Mouse (Mus musculus) embryonic facial prominence, embryonic 10.5 days (tissue): Measurements from ENCODE around the gene Ddx5. TPM values are rescaled to one million over a fixed set of nuclear protein-coding genes. Genes with fewer than 3 reads are reported as not detected.
A peak's percentile ranks its signal among the peaks of the same experiment; 100 is the strongest.
"Not testable (repeated sequence)": the region's sequence is repeated elsewhere in the genome, so short reads cannot be mapped to it uniquely, and the experiment has no call there.

ENCODE experiments used
- DNase-seq: peaks from one replicate; pipeline ENCODE4 v3.0.0-alpha.2; 2017; ENCODE audit warnings: low spot score
- H3K27ac ChIP-seq: fragments of 300-500 bp; sonication (generic); replicated peaks from 2 replicates; pipeline ENCODE4 v1.5.1; 2016; ENCODE audit warnings: mild to moderate bottlenecking
- H3K27me3 ChIP-seq: fragments of 300-500 bp; sonication (generic); replicated peaks from 2 replicates; pipeline ENCODE4 v1.6.1; 2016; ENCODE audit warnings: low read depth, mild to moderate bottlenecking; ENCODE audit not compliant: poor library complexity, severe bottlenecking
- H3K36me3 ChIP-seq: fragments of 300-500 bp; sonication (generic); replicated peaks from 2 replicates; pipeline ENCODE4 v1.6.1; 2016; ENCODE audit warnings: mild to moderate bottlenecking, moderate library complexity
- H3K4me1 ChIP-seq: fragments of 300-500 bp; sonication (generic); 2 replicates; pipeline ENCODE4 v1.6.1; 2016
- H3K4me3 ChIP-seq: fragments of 300-500 bp; sonication (generic); 2 replicates; pipeline ENCODE4 v1.5.1; 2016; ENCODE audit warnings: mild to moderate bottlenecking, moderate library complexity
- H3K9me3 ChIP-seq: fragments of 300-500 bp; sonication (generic); 2 replicates; pipeline ENCODE4 v1.6.1; 2016; ENCODE audit warnings: mild to moderate bottlenecking
- WGBS: fragments of 180-500 bp; shearing (Covaris S2); methylation state at CpG from one replicate; pipeline ENCODE4 v1.1.7; 2016; 5-methylcytosine and 5-hydroxymethylcytosine counted together
- polyA plus RNA-seq: library from polyadenylated mRNA; unstranded; fragments of >200 nt; fragmentation: Nextera tagmentation; extraction: Ambion mirVana; gene quantifications from 2 replicates; pipeline ENCODE4 v1.2.1, GENCODE M21; 2016

Ddx5 gene
- polyA plus RNA-seq, 1 experiment from 2014 or later, result 326 TPM

- no peak for DNase-seq
- no peaks in the 10 kb centered on the region for H3K36me3 ChIP-seq
- H3K27me3 ChIP-seq, result no peaks in the 10 kb centered on the region
- H3K9me3 ChIP-seq, result peaks cover 9% of the 10 kb centered on the region; the same call in 1 of the 2 replicates
- 86% methylated on average over 17 of the region's 17 CpGs for WGBS
- no peak within 1 kb of the TSS for H3K27ac ChIP-seq
- no peak within 1 kb of the TSS for H3K4me3 ChIP-seq
- H3K4me1 ChIP-seq, result no peaks in the 10 kb centered on the region
These were observed 37.7 kb downstream of the Ddx5 start, which contains the start of gene Milr1 for GRCm38 (mm10) chr11:106751039-106752018. Milr1 (plus strand) TSS chr11:106751226.

GRCm38 (mm10) chr11:106750121-106750751 is 38.7 kb downstream of the Ddx5 start, which contains the start of gene Pecam1:
Pecam1 (minus strand) TSS chr11:106750628.
- Histone ChIP-seq H3K4me3 (no peak within 1 kb of the TSS), H3K4me1 (no peaks in the 10 kb centered on the region), H3K27ac (no peak within 1 kb of the TSS), H3K27me3 (no peaks in the 10 kb centered on the region), H3K36me3 (no peaks in the 10 kb centered on the region), H3K9me3 (peaks cover 9% of the 10 kb centered on the region; the same call in 1 of the 2 replicates)
- DNase-seq, result no peak
- 89% methylated on average over 13 of the region's 13 CpGs for WGBS

GRCm38 (mm10) chr11:106749557-106750120 is 39.3 kb downstream of the Ddx5 start:
- H3K4me3 ChIP-seq, DNase-seq, H3K9me3 ChIP-seq, H3K27ac ChIP-seq, H3K27me3 ChIP-seq, H3K36me3 ChIP-seq, H3K4me1 ChIP-seq: not testable (repeated sequence)
- WGBS, result 92% methylated on average over 7 of the region's 7 CpGs

GRCm38 (mm10) chr11:106744949-106745348 is 44.0 kb downstream of the Ddx5 start:
- Histone ChIP-seq H3K9me3 (peaks cover 9% of the 10 kb centered on the region; the same call in 1 of the 2 replicates), H3K36me3 (no peaks in the 10 kb centered on the region), H3K4me1 (peaks cover 9% of the 10 kb centered on the region; the same call in 1 of the 2 replicates), H3K27ac (no peak overlapping the region), H3K4me3 (no peak overlapping the region), H3K27me3 (no peaks in the 10 kb centered on the region)
- no peak for DNase-seq
- 87% methylated on average over 5 of the region's 5 CpGs for WGBS

GRCm38 (mm10) chr11:106742388-106742841 is 46.6 kb downstream of the Ddx5 start:
- no peak for DNase-seq
- Histone ChIP-seq H3K36me3 (no peaks in the 10 kb centered on the region), H3K4me1 (peaks cover 14% of the 10 kb centered on the region), H3K9me3 (peaks cover 4% of the 10 kb centered on the region; the same call in 1 of the 2 replicates), H3K4me3 (no peak overlapping the region), H3K27me3 (no peaks in the 10 kb centered on the region), H3K27ac (no peak overlapping the region)
- 56% methylated on average over 6 of the region's 6 CpGs for WGBS

GRCm38 (mm10) chr11:106741826-106742225 is 47.2 kb downstream of the Ddx5 start:
- H3K4me1 ChIP-seq, result peaks cover 20% of the 10 kb centered on the region
- H3K4me3 ChIP-seq, result no peak overlapping the region
- WGBS, result 88% methylated on average over 3 of the region's 3 CpGs
- DNase-seq, result no peak
- H3K27me3 ChIP-seq, result no peaks in the 10 kb centered on the region
- H3K36me3 ChIP-seq, result no peaks in the 10 kb centered on the region
- no peak overlapping the region for H3K27ac ChIP-seq
- no peaks in the 10 kb centered on the region for H3K9me3 ChIP-seq

GRCm38 (mm10) chr11:106741232-106741631 is 47.8 kb downstream of the Ddx5 start:
- Histone ChIP-seq H3K36me3 (no peaks in the 10 kb centered on the region), H3K27ac (no peak overlapping the region), H3K27me3 (no peaks in the 10 kb centered on the region), H3K4me1 (peaks cover 26% of the 10 kb centered on the region), H3K9me3 (no peaks in the 10 kb centered on the region), H3K4me3 (no peak overlapping the region)
- DNase-seq, result peak; percentile 57
- WGBS, result 62% methylated on average over 6 of the region's 6 CpGs

- peaks cover 27% of the 10 kb centered on the region for H3K4me1 ChIP-seq
- H3K27ac ChIP-seq, H3K9me3 ChIP-seq, H3K27me3 ChIP-seq, H3K36me3 ChIP-seq, DNase-seq, H3K4me3 ChIP-seq: not testable (repeated sequence)
- WGBS, result 87% methylated on average over 8 of the region's 8 CpGs
These were observed 48.3 kb downstream of the Ddx5 start for GRCm38 (mm10) chr11:106740724-106741123.

GRCm38 (mm10) chr11:106739116-106739515 is 49.9 kb downstream of the Ddx5 start:
- Histone ChIP-seq H3K27me3 (no peaks in the 10 kb centered on the region), H3K4me1 (peaks cover 27% of the 10 kb centered on the region), H3K27ac (no peak overlapping the region), H3K4me3 (no peak overlapping the region), H3K9me3 (no peaks in the 10 kb centered on the region), H3K36me3 (no peaks in the 10 kb centered on the region)
- DNase-seq, result no peak
- 91% methylated on average over 2 of the region's 2 CpGs for WGBS

- Histone ChIP-seq H3K4me3 (no peak overlapping the region), H3K27ac (peak overlapping the region; percentile 75)
These were observed 51.8 kb downstream of the Ddx5 start for GRCm38 (mm10) chr11:106737178-106737621.

GRCm38 (mm10) chr11:106736614-106737013 is 52.4 kb downstream of the Ddx5 start:
- H3K27me3 ChIP-seq, result no peaks in the 10 kb centered on the region
- no peak for DNase-seq
- H3K27ac ChIP-seq, result peak overlapping the region; percentile 75
- peaks cover 22% of the 10 kb centered on the region for H3K4me1 ChIP-seq
- no peak overlapping the region for H3K4me3 ChIP-seq
- H3K9me3 ChIP-seq, result no peaks in the 10 kb centered on the region
- H3K36me3 ChIP-seq, result no peaks in the 10 kb centered on the region
- 53% methylated on average over 3 of the region's 3 CpGs for WGBS

More at GRCm38 (mm10) chr11:106737178-106737621, 51.8 kb downstream of the Ddx5 start:
- WGBS, result 19% methylated on average over 12 of the region's 12 CpGs
- no peaks in the 10 kb centered on the region for H3K27me3 ChIP-seq
- DNase-seq, result peak; percentile 40
- peaks cover 22% of the 10 kb centered on the region for H3K4me1 ChIP-seq
- no peaks in the 10 kb centered on the region for H3K36me3 ChIP-seq
- no peaks in the 10 kb centered on the region for H3K9me3 ChIP-seq

- H3K4me3 ChIP-seq, result no peak overlapping the region
- WGBS, result 90% methylated on average over 4 of the region's 4 CpGs
- no peaks in the 10 kb centered on the region for H3K36me3 ChIP-seq
- H3K9me3 ChIP-seq, result no peaks in the 10 kb centered on the region; the same call in 1 of the 2 replicates
- DNase-seq, result no peak
- no peaks in the 10 kb centered on the region for H3K27me3 ChIP-seq
- peaks cover 23% of the 10 kb centered on the region for H3K4me1 ChIP-seq
- no peak overlapping the region for H3K27ac ChIP-seq
These were observed 58.3 kb downstream of the Ddx5 start for GRCm38 (mm10) chr11:106730714-106731113.
